Mouse (Mus musculus) left cerebral cortex, adult 18-20 months (tissue): ENCODE results near the gene Slain1. TPM values are rescaled to one million over a fixed set of nuclear protein-coding genes. Genes with fewer than 3 reads are reported as not detected.

ENCODE experiments used
- DNase-seq, 2 experiments: peaks; one replicate each; pipeline ENCODE4 v3.0.0; 2021 to 2022; ENCODE audit warnings: low spot score in 2 of 2, mixed read lengths in 1 of 2
- total RNA-seq, 2 experiments: library from RNA; stranded (reverse); gene quantifications; 2 replicates each; pipeline ENCODE4 v1.2.3; 2021

Slain1 gene
- total RNA-seq, 2 experiments from 2014 or later = 46.3 to 51.9 TPM

- DNase-seq = no peak
Measured at GRCm38 (mm10) chr14:103664391-103664790, 14.4 kb downstream of the Slain1 start.

- no peak for DNase-seq
Measured at GRCm38 (mm10) chr14:103666347-103666954, 16.4 kb downstream of the Slain1 start.

GRCm38 (mm10) chr14:103667036-103667435 lies 17.0 kb downstream of the Slain1 start:
- DNase-seq = no peak

- peak; percentile 27 to 47 for DNase-seq
Measured at GRCm38 (mm10) chr14:103679395-103680217, 29.6 kb downstream of the Slain1 start.

- DNase-seq = no peak
Measured at GRCm38 (mm10) chr14:103680285-103680819, 30.3 kb downstream of the Slain1 start.

GRCm38 (mm10) chr14:103682633-103683390 lies 32.8 kb downstream of the Slain1 start:
- DNase-seq = no peak

GRCm38 (mm10) chr14:103686994-103687393 lies 37.0 kb downstream of the Slain1 start:
- DNase-seq = no peak

GRCm38 (mm10) chr14:103694295-103694694 lies 44.3 kb downstream of the Slain1 start:
- peak; percentile 59 to 63 for DNase-seq

- DNase-seq = no peak
Measured at GRCm38 (mm10) chr14:103695620-103696019, 45.6 kb downstream of the Slain1 start.

- no peak for DNase-seq
Measured at GRCm38 (mm10) chr14:103697101-103697500, 47.1 kb downstream of the Slain1 start.

GRCm38 (mm10) chr14:103699308-103699707 lies 49.3 kb downstream of the Slain1 start:
- no peak for DNase-seq

- no peak for DNase-seq
Measured at GRCm38 (mm10) chr14:103702516-103702915, 52.5 kb downstream of the Slain1 start.

GRCm38 (mm10) chr14:103704771-103705170 lies 54.7 kb downstream of the Slain1 start:
- no peak for DNase-seq

GRCm38 (mm10) chr14:103706347-103706746 lies 56.3 kb downstream of the Slain1 start:
- DNase-seq = no peak

GRCm38 (mm10) chr14:103708601-103709000 lies 58.6 kb downstream of the Slain1 start:
- DNase-seq = no peak

GRCm38 (mm10) chr14:103709261-103709660 lies 59.2 kb downstream of the Slain1 start:
- no peak for DNase-seq

- DNase-seq = no peak
Measured at GRCm38 (mm10) chr14:103712986-103713385, 63.0 kb downstream of the Slain1 start.

GRCm38 (mm10) chr14:103717516-103717915 lies 67.5 kb downstream of the Slain1 start:
- peak in 1 of 2 experiments; percentile 21 for DNase-seq

- no peak for DNase-seq
Measured at GRCm38 (mm10) chr14:103717979-103718378, 68.0 kb downstream of the Slain1 start.

GRCm38 (mm10) chr14:103718393-103718792 lies 68.4 kb downstream of the Slain1 start:
- no peak for DNase-seq

GRCm38 (mm10) chr14:103718836-103719575 lies 69.0 kb downstream of the Slain1 start:
- peak; percentile 88 to 94 for DNase-seq
